Mouse (Mus musculus): Measurements from ENCODE around the gene Hs3st6. TPM values are rescaled to one million over a fixed set of nuclear protein-coding genes. Genes with fewer than 3 reads are reported as not detected.
"Not testable (repeated sequence)": the region's sequence is repeated elsewhere in the genome, so short reads cannot be mapped to it uniquely, and the experiment has no call there.

The Hs3st6 gene
- polyA plus RNA-seq, 1 experiment from 2014 or later: 0.20 TPM

- H3K9ac ChIP-seq (ENCODE audit: low read length): peak overlapping the region; percentile 93; the same call in 1 of the 2 replicates
- not testable (repeated sequence) for H3K27ac ChIP-seq (ENCODE audit: low read depth, low read length); H3K27me3 ChIP-seq (replicated peaks; ENCODE audit: control insufficient read depth, insufficient read depth, low read length); DNase-seq (ENCODE audit: low spot score); H3K9me3 ChIP-seq (replicated peaks; ENCODE audit: control insufficient read depth, low read length); ATAC-seq
- H3K4me3 ChIP-seq (ENCODE audit: low read depth, low read length): peak overlapping the region; percentile 64
- peaks cover 39% of the 10 kb centered on the region for H3K36me3 ChIP-seq (ENCODE audit: control insufficient read depth, insufficient read depth, low read length)
- H3K4me1 ChIP-seq (ENCODE audit: control insufficient read depth, insufficient read depth, low read length): peaks cover 16% of the 10 kb centered on the region
- WGBS: 67% methylated on average over 5 of the region's 5 CpGs
- peak overlapping the region; percentile 57 for H3K4me2 ChIP-seq (ENCODE audit: low read length)
Observed at GRCm38 (mm10) chr17:24718938-24719337, 33.9 kb upstream of the Hs3st6 start.

DNA sequence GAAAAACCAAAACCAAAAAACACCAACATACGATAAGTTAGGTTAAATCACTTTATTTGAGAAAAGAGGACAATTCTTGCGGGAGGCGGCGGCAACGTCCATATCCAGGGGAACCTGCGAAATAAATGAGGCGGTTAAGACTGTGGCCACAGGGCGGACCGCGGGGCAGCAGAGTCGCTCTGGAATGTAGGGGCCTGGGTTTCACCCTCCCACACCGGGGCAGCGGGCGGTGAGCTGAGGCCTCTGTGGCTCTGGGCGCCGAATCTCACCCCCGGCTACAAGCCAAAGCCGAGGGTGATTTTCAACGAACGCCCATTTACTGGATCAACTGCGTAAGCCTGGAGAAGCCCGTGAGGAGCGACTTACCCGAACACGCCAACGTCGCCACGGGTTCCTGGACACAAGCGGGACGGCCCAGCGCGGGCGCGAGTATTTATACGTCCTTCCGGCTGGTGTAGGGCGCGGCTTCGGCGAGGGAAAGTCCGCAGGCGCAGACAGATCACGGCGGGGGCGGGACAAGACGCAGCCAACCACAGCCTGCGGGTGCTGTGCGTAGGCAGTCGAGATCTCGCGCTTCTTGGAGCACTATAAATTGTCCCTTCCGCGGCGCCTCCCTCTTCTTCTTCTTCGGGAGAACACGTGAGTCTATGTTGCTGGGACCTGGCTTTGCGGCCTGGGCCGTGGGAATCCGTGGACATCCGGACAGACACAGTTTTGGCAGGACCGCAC, 33.1 kb upstream of the Hs3st6 start:
- Histone ChIP-seq H3K4me2 (ENCODE audit: low read length) (peak overlapping the region; percentile 79), H3K27ac (ENCODE audit: low read depth, low read length) (peak overlapping the region; percentile 77)

GRCm38 (mm10) chr17:24720616-24721015, 32.2 kb upstream of the Hs3st6 start:
- H3K27me3 ChIP-seq (replicated peaks; ENCODE audit: control insufficient read depth, insufficient read depth, low read length); H3K27ac ChIP-seq (ENCODE audit: low read depth, low read length); ATAC-seq; DNase-seq (ENCODE audit: low spot score); H3K9me3 ChIP-seq (replicated peaks; ENCODE audit: control insufficient read depth, low read length): not testable (repeated sequence)
- Histone ChIP-seq H3K36me3 (ENCODE audit: control insufficient read depth, insufficient read depth, low read length) (peaks cover 36% of the 10 kb centered on the region), H3K9ac (ENCODE audit: low read length) (peak overlapping the region; percentile 83), H3K4me3 (ENCODE audit: low read depth, low read length) (peak overlapping the region; percentile 64), H3K4me2 (ENCODE audit: low read length) (peak overlapping the region; percentile 79), H3K4me1 (ENCODE audit: control insufficient read depth, insufficient read depth, low read length) (peaks cover 20% of the 10 kb centered on the region)
- under 1% methylated on average over 11 of the region's 11 CpGs for WGBS

More for the DNA sequence above, 33.1 kb upstream of the Hs3st6 start:
- H3K9ac ChIP-seq (ENCODE audit: low read length): peak overlapping the region; percentile 93
- no peaks in the 10 kb centered on the region for H3K9me3 ChIP-seq (replicated peaks; ENCODE audit: control insufficient read depth, low read length)
- WGBS: under 1% methylated on average over 61 of the region's 61 CpGs
- ATAC-seq: peak; percentile 99
- H3K4me3 ChIP-seq (ENCODE audit: low read depth, low read length): peak overlapping the region; percentile 64
- peaks cover 18% of the 10 kb centered on the region for H3K4me1 ChIP-seq (ENCODE audit: control insufficient read depth, insufficient read depth, low read length)
- H3K27me3 ChIP-seq (replicated peaks; ENCODE audit: control insufficient read depth, insufficient read depth, low read length): no peaks in the 10 kb centered on the region
- peaks cover 39% of the 10 kb centered on the region for H3K36me3 ChIP-seq (ENCODE audit: control insufficient read depth, insufficient read depth, low read length)
- peak; percentile 99 for DNase-seq (ENCODE audit: low spot score)

GRCm38 (mm10) chr17:24721383-24721955, 31.3 kb upstream of the Hs3st6 start:
- ATAC-seq; DNase-seq (ENCODE audit: low spot score); H3K9me3 ChIP-seq (replicated peaks; ENCODE audit: control insufficient read depth, low read length); H3K27ac ChIP-seq (ENCODE audit: low read depth, low read length); H3K27me3 ChIP-seq (replicated peaks; ENCODE audit: control insufficient read depth, insufficient read depth, low read length): not testable (repeated sequence)
- Histone ChIP-seq H3K36me3 (ENCODE audit: control insufficient read depth, insufficient read depth, low read length) (peaks cover 31% of the 10 kb centered on the region), H3K4me2 (ENCODE audit: low read length) (peak overlapping the region; percentile 79), H3K9ac (ENCODE audit: low read length) (peak overlapping the region; percentile 25; the same call in 1 of the 2 replicates), H3K4me1 (ENCODE audit: control insufficient read depth, insufficient read depth, low read length) (peaks cover 20% of the 10 kb centered on the region), H3K4me3 (ENCODE audit: low read depth, low read length) (peak overlapping the region; percentile 64)
- WGBS: 66% methylated on average over 7 of the region's 7 CpGs

DNA sequence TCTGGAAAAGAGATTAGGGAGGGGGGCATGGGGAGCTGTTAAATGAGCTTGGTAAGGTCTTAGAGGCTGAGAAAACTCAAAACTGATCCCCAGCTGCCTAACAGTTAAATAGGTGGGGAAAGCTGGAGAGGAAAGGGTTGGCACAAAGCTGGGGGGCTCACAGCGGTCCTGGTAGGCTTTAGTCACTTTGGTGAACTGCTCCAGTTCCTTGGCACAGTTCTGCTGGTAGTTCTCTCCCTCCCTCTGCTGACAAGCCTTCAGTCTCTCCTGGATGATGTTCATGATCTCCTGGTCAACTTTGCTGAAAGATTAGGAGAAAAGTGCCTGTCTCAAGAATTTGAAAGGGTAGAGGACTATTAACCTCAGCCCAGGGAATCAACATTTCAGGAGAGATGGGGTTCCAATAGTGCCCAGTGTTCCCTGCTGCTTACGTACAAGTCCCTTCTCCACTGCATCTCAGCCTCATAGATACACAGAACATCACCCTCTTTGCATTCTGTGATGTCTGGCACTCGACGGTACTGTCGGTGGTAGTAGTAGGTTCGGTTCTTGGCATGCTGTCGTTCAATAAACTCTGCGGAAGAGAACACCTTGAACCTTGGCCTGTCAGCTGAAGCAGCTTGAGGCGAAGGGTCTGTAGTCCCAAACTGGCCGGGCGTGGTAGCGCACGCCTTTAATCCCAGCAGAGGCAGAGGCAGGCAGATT, 30.4 kb upstream of the Hs3st6 start:
- Histone ChIP-seq H3K4me2 (ENCODE audit: low read length) (peak overlapping the region; percentile 94; the same call in 1 of the 2 replicates), H3K27ac (ENCODE audit: low read depth, low read length) (no peak overlapping the region), H3K36me3 (ENCODE audit: control insufficient read depth, insufficient read depth, low read length) (peaks cover 30% of the 10 kb centered on the region), H3K9me3 (replicated peaks; ENCODE audit: control insufficient read depth, low read length) (no peaks in the 10 kb centered on the region), H3K4me1 (ENCODE audit: control insufficient read depth, insufficient read depth, low read length) (peaks cover 20% of the 10 kb centered on the region), H3K9ac (ENCODE audit: low read length) (peak overlapping the region; percentile 40; the same call in 1 of the 2 replicates), H3K27me3 (replicated peaks; ENCODE audit: control insufficient read depth, insufficient read depth, low read length) (no peaks in the 10 kb centered on the region), H3K4me3 (ENCODE audit: low read depth, low read length) (no peak overlapping the region)
- ATAC-seq (no peak), DNase-seq (ENCODE audit: low spot score) (no peak)
- WGBS: 34% methylated on average over 13 of the region's 13 CpGs

DNA sequence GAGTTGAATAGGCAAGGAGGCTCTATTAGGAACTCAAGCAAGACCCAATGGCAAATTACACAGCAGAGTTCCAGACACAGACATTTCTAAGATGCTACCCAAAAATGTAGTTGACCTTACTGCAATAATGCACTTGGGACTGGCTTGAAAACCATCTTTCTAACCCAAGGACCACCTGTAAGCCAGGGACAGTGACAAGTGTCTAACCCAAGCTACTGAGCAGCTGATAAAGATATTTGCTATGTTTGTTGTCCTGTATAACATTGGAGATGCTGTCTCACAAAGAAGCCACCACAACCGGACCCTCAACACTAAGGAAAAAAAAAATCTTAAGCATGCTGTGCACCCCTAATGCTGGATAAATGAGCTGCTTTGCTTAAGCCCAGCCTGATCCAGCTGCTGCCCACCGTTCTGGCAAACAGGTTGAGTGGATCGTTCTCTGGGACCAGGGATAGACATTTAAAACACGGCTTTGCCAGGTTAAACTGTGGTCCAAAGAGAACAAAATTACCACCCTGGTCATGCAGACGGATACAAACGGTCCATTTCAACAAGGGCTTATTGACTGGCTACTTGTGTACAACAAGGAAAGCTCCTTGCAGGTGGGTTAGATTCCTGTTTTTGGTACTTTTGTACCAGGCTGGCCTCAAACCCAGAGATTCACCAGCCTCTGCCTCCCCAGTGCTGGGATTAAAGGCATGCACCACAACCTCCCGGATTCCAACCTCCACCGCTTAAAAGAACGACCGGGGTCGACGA, 29.5 kb upstream of the Hs3st6 start:
- Histone ChIP-seq H3K9me3 (replicated peaks; ENCODE audit: control insufficient read depth, low read length) (no peaks in the 10 kb centered on the region), H3K4me1 (ENCODE audit: control insufficient read depth, insufficient read depth, low read length) (peaks cover 20% of the 10 kb centered on the region), H3K4me2 (ENCODE audit: low read length) (peak overlapping the region; percentile 94), H3K27me3 (replicated peaks; ENCODE audit: control insufficient read depth, insufficient read depth, low read length) (no peaks in the 10 kb centered on the region), H3K36me3 (ENCODE audit: control insufficient read depth, insufficient read depth, low read length) (peaks cover 22% of the 10 kb centered on the region), H3K27ac (ENCODE audit: low read depth, low read length) (peak overlapping the region; percentile 75; the same call in 1 of the 2 replicates), H3K9ac (ENCODE audit: low read length) (peak overlapping the region; percentile 91), H3K4me3 (ENCODE audit: low read depth, low read length) (peak overlapping the region; percentile 74)
- ATAC-seq: no peak
- 3% methylated on average over 12 of the region's 12 CpGs for WGBS
- DNase-seq (ENCODE audit: low spot score): no peak

GRCm38 (mm10) chr17:24723881-24724180, 29.0 kb upstream of the Hs3st6 start:
- Histone ChIP-seq H3K4me1 (ENCODE audit: control insufficient read depth, insufficient read depth, low read length) (peaks cover 18% of the 10 kb centered on the region), H3K27me3 (replicated peaks; ENCODE audit: control insufficient read depth, insufficient read depth, low read length) (no peaks in the 10 kb centered on the region), H3K36me3 (ENCODE audit: control insufficient read depth, insufficient read depth, low read length) (peaks cover 19% of the 10 kb centered on the region), H3K9me3 (replicated peaks; ENCODE audit: control insufficient read depth, low read length) (no peaks in the 10 kb centered on the region), H3K27ac (ENCODE audit: low read depth, low read length) (peak overlapping the region; percentile 75), H3K4me3 (ENCODE audit: low read depth, low read length) (peak overlapping the region; percentile 74), H3K4me2 (ENCODE audit: low read length) (peak overlapping the region; percentile 94), H3K9ac (ENCODE audit: low read length) (peak overlapping the region; percentile 91)
- ATAC-seq (peak; percentile 3; the same call in 1 of the 2 replicates), DNase-seq (ENCODE audit: low spot score) (no peak)
- WGBS: 2% methylated on average over 15 of the region's 15 CpGs

DNA sequence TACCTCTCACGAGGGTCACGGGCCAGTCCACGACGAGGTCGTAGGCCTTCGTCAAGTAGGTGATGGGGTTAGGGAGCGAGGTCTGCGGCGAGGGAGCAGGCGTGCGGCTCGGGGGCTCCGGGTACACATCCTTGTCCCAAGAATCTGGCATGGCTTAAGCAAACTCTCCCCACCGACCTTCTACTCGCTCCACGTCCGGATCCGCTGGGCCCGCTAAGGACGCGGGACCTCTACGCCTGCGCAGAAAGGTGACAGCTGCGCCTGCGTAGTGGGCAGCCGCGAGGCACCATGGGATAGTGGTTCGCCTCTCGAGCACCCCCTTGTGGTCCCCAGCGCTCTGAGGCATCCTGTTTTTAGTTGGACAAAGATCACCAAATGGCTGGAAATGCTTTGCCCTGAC, 28.6 kb upstream of the Hs3st6 start, which contains the start of gene Ndufb10:
TSS of gene Ndufb10 (minus strand) at position 295 of the 400 bp plus-strand sequence.
- WGBS: 0% methylated on average over 30 of the region's 30 CpGs

More for the DNA sequence above, 28.6 kb upstream of the Hs3st6 start, which contains the start of gene Ndufb10:
- H3K4me1 ChIP-seq (ENCODE audit: control insufficient read depth, insufficient read depth, low read length): peaks cover 15% of the 10 kb centered on the region
- H3K4me2 ChIP-seq (ENCODE audit: low read length): peak within 1 kb of the TSS; percentile 94
- no peaks in the 10 kb centered on the region for H3K9me3 ChIP-seq (replicated peaks; ENCODE audit: control insufficient read depth, low read length)
- H3K27me3 ChIP-seq (replicated peaks; ENCODE audit: control insufficient read depth, insufficient read depth, low read length): no peaks in the 10 kb centered on the region
- ATAC-seq (peak; percentile 65), DNase-seq (ENCODE audit: low spot score) (peak; percentile 97)
- H3K36me3 ChIP-seq (ENCODE audit: control insufficient read depth, insufficient read depth, low read length): peaks cover 19% of the 10 kb centered on the region
- H3K27ac ChIP-seq (ENCODE audit: low read depth, low read length): peak within 1 kb of the TSS; percentile 75
- H3K4me3 ChIP-seq (ENCODE audit: low read depth, low read length): peak within 1 kb of the TSS; percentile 74
- peak within 1 kb of the TSS; percentile 91 for H3K9ac ChIP-seq (ENCODE audit: low read length)

Data from forebrain, embryonic 14.5 days (tissue).